24 mouse cellular contexts compared by ENCODE assay signal in the genomic region with DNA sequence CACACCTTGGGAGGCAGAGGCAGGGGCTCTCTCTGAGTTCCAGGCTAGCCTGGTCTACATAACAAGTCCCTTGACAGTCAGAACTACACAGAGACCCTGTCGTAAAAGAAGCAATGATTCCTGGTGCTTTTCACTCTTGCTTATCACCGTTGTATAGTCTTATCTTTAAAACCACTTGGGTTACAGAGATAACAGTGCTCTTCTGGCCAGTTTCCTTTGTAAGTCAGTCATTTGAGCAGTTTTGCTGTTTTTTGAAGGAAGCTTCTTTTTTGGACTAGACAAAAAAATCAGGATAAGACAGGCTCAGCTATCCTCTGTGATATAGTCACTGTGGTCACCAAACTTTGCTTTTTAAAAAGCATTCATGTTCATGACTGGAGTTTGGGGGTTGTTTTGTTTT.
"Had no signal": no experiment of that assay in that cellular context is flagged by ENCODE, and none has a peak within 500 bp of the region (broad histone marks: within the 10 kb centered on the region; RNA-seq: fewer than 3 reads in every experiment).

No protein-coding gene starts in this region.

- H3K4me1 ChIP-seq: embryonic facial prominence, embryonic 10.5 days; embryonic facial prominence, embryonic 12.5 days; embryonic facial prominence, embryonic 13.5 days; embryonic facial prominence, embryonic 15.5 days; forebrain, embryonic 10.5 days; forebrain, embryonic 12.5 days; forebrain, embryonic 13.5 days; forebrain, embryonic 15.5 days had no signal

- H3K27me3 ChIP-seq: embryonic facial prominence, embryonic 12.5 days; embryonic facial prominence, embryonic 13.5 days; embryonic facial prominence, embryonic 15.5 days; forebrain, embryonic 12.5 days; forebrain, embryonic 13.5 days; forebrain, embryonic 15.5 days had no signal

- H3K27ac ChIP-seq: embryonic facial prominence, embryonic 10.5 days; embryonic facial prominence, embryonic 12.5 days; embryonic facial prominence, embryonic 13.5 days; embryonic facial prominence, embryonic 15.5 days; forebrain, embryonic 10.5 days; forebrain, embryonic 12.5 days; forebrain, embryonic 13.5 days; forebrain, embryonic 15.5 days; gastrocnemius, adult 2 months; heart, adult 2 months had no signal

- H3K4me3 ChIP-seq: embryonic facial prominence, embryonic 10.5 days; embryonic facial prominence, embryonic 12.5 days; embryonic facial prominence, embryonic 13.5 days; embryonic facial prominence, embryonic 15.5 days; erythroblast, embryonic 14.5 days; forebrain, embryonic 10.5 days; forebrain, embryonic 12.5 days; forebrain, embryonic 13.5 days; forebrain, embryonic 15.5 days; gastrocnemius, adult 2 months; heart, adult 2 months had no signal

- H3K9ac ChIP-seq: embryonic facial prominence, embryonic 12.5 days; embryonic facial prominence, embryonic 13.5 days; embryonic facial prominence, embryonic 15.5 days; forebrain, embryonic 12.5 days; forebrain, embryonic 13.5 days; forebrain, embryonic 15.5 days; forebrain, postnatal 0 days had no signal

- H3K9me3 ChIP-seq: embryonic facial prominence, embryonic 10.5 days; embryonic facial prominence, embryonic 12.5 days; embryonic facial prominence, embryonic 13.5 days; embryonic facial prominence, embryonic 15.5 days; forebrain, embryonic 10.5 days; forebrain, embryonic 12.5 days; forebrain, embryonic 13.5 days; forebrain, embryonic 15.5 days had no signal

- DNase-seq: cerebellum, adult 9-11 months; cerebellum, postnatal 10 days; cerebellum, postnatal 14 days; cerebellum, postnatal 25 days; cerebellum, postnatal 36 days; embryo, embryonic 11 days; forebrain, postnatal 0 days; gastrocnemius, adult 2 months; gastrocnemius, postnatal 10 days; gastrocnemius, postnatal 14 days; gastrocnemius, postnatal 25 days; gastrocnemius, postnatal 36 days; heart, adult 11 months; heart, adult 18-20 months; heart, adult 2 months had no signal
